Mouse (Mus musculus) cerebellum, adult 11-12 months (tissue): ENCODE measurements around the gene Fam198a.
A peak's percentile ranks its signal among the peaks of the same experiment; 100 is the strongest.
"Not testable (repeated sequence)": the region's sequence is repeated elsewhere in the genome, so short reads cannot be mapped to it uniquely, and the experiment has no call there.

Experiments
- DNase-seq: peaks from one replicate; pipeline ENCODE4 v3.0.0; 2022

Fam198a gene

GRCm38 (mm10) chr9:121982665-121983064, 31.9 kb downstream of the Fam198a start:
- peak; percentile 36 for DNase-seq

GRCm38 (mm10) chr9:121983504-121983903, 32.7 kb downstream of the Fam198a start:
- DNase-seq, result peak; percentile 87

GRCm38 (mm10) chr9:121984465-121985461, 34.0 kb downstream of the Fam198a start:
- DNase-seq, result peak; percentile 70

- no peak for DNase-seq
Measured at GRCm38 (mm10) chr9:121988910-121989309, 38.1 kb downstream of the Fam198a start.

GRCm38 (mm10) chr9:121989536-121989935, 38.7 kb downstream of the Fam198a start:
- DNase-seq, result no peak

- DNase-seq, result no peak
Measured at GRCm38 (mm10) chr9:121991041-121991440, 40.3 kb downstream of the Fam198a start.

GRCm38 (mm10) chr9:121993047-121993446, 42.3 kb downstream of the Fam198a start:
- DNase-seq, result no peak

- DNase-seq, result no peak
Measured at GRCm38 (mm10) chr9:121995077-121995476, 44.3 kb downstream of the Fam198a start.

GRCm38 (mm10) chr9:121995508-121996131, 44.8 kb downstream of the Fam198a start:
- peak; percentile 92 for DNase-seq

- DNase-seq, result no peak
Measured at GRCm38 (mm10) chr9:121997010-121997409, 46.2 kb downstream of the Fam198a start, which contains the start of gene Pomgnt2. Gene Pomgnt2 (minus strand): TSS chr9:121997110.

GRCm38 (mm10) chr9:121997978-121998377, 47.2 kb downstream of the Fam198a start:
- no peak for DNase-seq

- no peak for DNase-seq
Measured at GRCm38 (mm10) chr9:122006175-122006574, 55.4 kb downstream of the Fam198a start.

GRCm38 (mm10) chr9:122006609-122007008, 55.8 kb downstream of the Fam198a start:
- DNase-seq, result no peak

GRCm38 (mm10) chr9:122008876-122009275, 58.1 kb downstream of the Fam198a start:
- DNase-seq, result no peak

- DNase-seq, result no peak
Measured at GRCm38 (mm10) chr9:122010751-122011150, 60.0 kb downstream of the Fam198a start.

GRCm38 (mm10) chr9:122012816-122013215, 62.0 kb downstream of the Fam198a start:
- DNase-seq, result no peak

GRCm38 (mm10) chr9:122013629-122014028, 62.8 kb downstream of the Fam198a start:
- DNase-seq, result no peak

GRCm38 (mm10) chr9:122014241-122014667, 63.5 kb downstream of the Fam198a start:
- peak; percentile 73 for DNase-seq

GRCm38 (mm10) chr9:122018079-122018478, 67.3 kb downstream of the Fam198a start:
- no peak for DNase-seq

- peak; percentile 73 for DNase-seq
Measured at GRCm38 (mm10) chr9:122018782-122019395, 68.1 kb downstream of the Fam198a start.

- no peak for DNase-seq
Measured at GRCm38 (mm10) chr9:122020321-122020720, 69.5 kb downstream of the Fam198a start.

GRCm38 (mm10) chr9:122021171-122021570, 70.4 kb downstream of the Fam198a start:
- DNase-seq, result not testable (repeated sequence)

- no peak for DNase-seq
Measured at GRCm38 (mm10) chr9:122021581-122021980, 70.8 kb downstream of the Fam198a start.
